Mouse (Mus musculus) midbrain, embryonic 15.5 days (tissue): ENCODE results near the gene Afap1l2. TPM values are rescaled to one million over a fixed set of nuclear protein-coding genes. Genes with fewer than 3 reads are reported as not detected.

Experiments used
- ATAC-seq: fragments of 200-750 bp; cut with Nextera tagmentation; replicated peaks from 2 replicates; pipeline ENCODE4 v1.8.0; 2017; ENCODE audit warnings: moderate TSS enrichment
- H3K27ac ChIP-seq: fragments of 300-500 bp; sonication (generic); 2 replicates; pipeline ENCODE4 v1.5.1; 2015; ENCODE audit warnings: mild to moderate bottlenecking, inconsistent platforms
- H3K27me3 ChIP-seq: fragments of 300-500 bp; sonication (generic); replicated peaks from 2 replicates; pipeline ENCODE4 v1.6.1; 2015; ENCODE audit warnings: inconsistent platforms
- H3K36me3 ChIP-seq: fragments of 300-500 bp; sonication (generic); replicated peaks from 2 replicates; pipeline ENCODE4 v1.6.1; 2015; ENCODE audit warnings: inconsistent platforms
- H3K4me1 ChIP-seq: fragments of 300-500 bp; sonication (generic); 2 replicates; pipeline ENCODE4 v1.6.1; 2015; ENCODE audit warnings: inconsistent platforms
- H3K4me2 ChIP-seq: fragments of 300-500 bp; sonication (generic); 2 replicates; pipeline ENCODE4 v1.6.1; 2015; ENCODE audit warnings: inconsistent platforms, mild to moderate bottlenecking, moderate library complexity
- H3K4me3 ChIP-seq: fragments of 300-500 bp; sonication (generic); 2 replicates; pipeline ENCODE4 v1.5.1; 2015; ENCODE audit warnings: mild to moderate bottlenecking, inconsistent platforms
- H3K9ac ChIP-seq: fragments of 300-500 bp; sonication (generic); 2 replicates; pipeline ENCODE4 v1.6.1; 2015; ENCODE audit warnings: mild to moderate bottlenecking, inconsistent platforms
- H3K9me3 ChIP-seq: fragments of 300-500 bp; sonication (generic); 2 replicates; pipeline ENCODE4 v1.6.1; 2016; ENCODE audit warnings: inconsistent platforms
- WGBS: fragments of 180-500 bp; shearing (Covaris S2); methylation state at CpG from one replicate; pipeline ENCODE4 v1.1.7; 2015; ENCODE audit warnings: mixed read lengths; 5-methylcytosine and 5-hydroxymethylcytosine counted together
- polyA plus RNA-seq: library from polyadenylated mRNA; unstranded; fragments of >200 nt; fragmentation: Nextera tagmentation; extraction: Ambion mirVana; gene quantifications from 2 replicates; pipeline ENCODE4 v1.2.1, GENCODE M21; 2015

The Afap1l2 gene
- polyA plus RNA-seq, 1 experiment from 2014 or later, result 9.6 TPM

GRCm38 (mm10) chr19:57003460-57003810 lies 4.6 kb downstream of the Afap1l2 start:
- no peak overlapping the region for H3K27ac ChIP-seq
- WGBS, result 42% methylated on average over 7 of the region's 7 CpGs
- no peak for ATAC-seq
- H3K4me1 ChIP-seq, result peaks cover 19% of the 10 kb centered on the region
- no peaks in the 10 kb centered on the region for H3K36me3 ChIP-seq
- no peak overlapping the region for H3K9ac ChIP-seq
- no peak overlapping the region for H3K4me3 ChIP-seq
- no peaks in the 10 kb centered on the region for H3K9me3 ChIP-seq
- H3K27me3 ChIP-seq, result peaks cover 13% of the 10 kb centered on the region
- peak overlapping the region; percentile 1; the same call in 1 of the 2 replicates for H3K4me2 ChIP-seq

GRCm38 (mm10) chr19:57002741-57003459 lies 5.1 kb downstream of the Afap1l2 start:
- Histone ChIP-seq H3K27ac (no peak overlapping the region), H3K27me3 (peaks cover 8% of the 10 kb centered on the region), H3K9me3 (no peaks in the 10 kb centered on the region), H3K4me1 (peaks cover 14% of the 10 kb centered on the region), H3K4me2 (peak overlapping the region; percentile 1; the same call in 1 of the 2 replicates), H3K4me3 (no peak overlapping the region), H3K36me3 (no peaks in the 10 kb centered on the region), H3K9ac (no peak overlapping the region)
- ATAC-seq, result no peak
- WGBS, result 78% methylated on average over 12 of the region's 12 CpGs

- H3K9me3 ChIP-seq, result no peaks in the 10 kb centered on the region
- no peak overlapping the region for H3K27ac ChIP-seq
- H3K4me1 ChIP-seq, result peaks cover 13% of the 10 kb centered on the region; the same call in 1 of the 2 replicates
- no peak for ATAC-seq
- 85% methylated on average over 4 of the region's 4 CpGs for WGBS
- no peak overlapping the region for H3K4me2 ChIP-seq
- no peaks in the 10 kb centered on the region for H3K36me3 ChIP-seq
- no peak overlapping the region for H3K9ac ChIP-seq
- no peaks in the 10 kb centered on the region for H3K27me3 ChIP-seq
- H3K4me3 ChIP-seq, result no peak overlapping the region
These were observed 6.1 kb downstream of the Afap1l2 start for GRCm38 (mm10) chr19:57001926-57002325.

GRCm38 (mm10) chr19:57000592-57000991 lies 7.4 kb downstream of the Afap1l2 start:
- 92% methylated on average over 5 of the region's 5 CpGs for WGBS
- H3K36me3 ChIP-seq, result no peaks in the 10 kb centered on the region
- ATAC-seq, result no peak

GRCm38 (mm10) chr19:56999781-57000180 lies 8.2 kb downstream of the Afap1l2 start:
- H3K27ac ChIP-seq, result no peak overlapping the region
- no peak for ATAC-seq
- no peak overlapping the region for H3K4me3 ChIP-seq

More at GRCm38 (mm10) chr19:57000592-57000991, 7.4 kb downstream of the Afap1l2 start:
- Histone ChIP-seq H3K9ac (no peak overlapping the region), H3K4me1 (peaks cover 15% of the 10 kb centered on the region; the same call in 1 of the 2 replicates), H3K27me3 (no peaks in the 10 kb centered on the region), H3K27ac (no peak overlapping the region), H3K4me2 (no peak overlapping the region), H3K9me3 (no peaks in the 10 kb centered on the region), H3K4me3 (no peak overlapping the region)

GRCm38 (mm10) chr19:56998910-56999309 lies 9.1 kb downstream of the Afap1l2 start:
- Histone ChIP-seq H3K27ac (peak overlapping the region; percentile 10; the same call in 1 of the 2 replicates), H3K4me1 (peaks cover 15% of the 10 kb centered on the region; the same call in 1 of the 2 replicates), H3K4me3 (no peak overlapping the region), H3K9me3 (no peaks in the 10 kb centered on the region), H3K4me2 (no peak overlapping the region), H3K27me3 (no peaks in the 10 kb centered on the region), H3K9ac (no peak overlapping the region), H3K36me3 (no peaks in the 10 kb centered on the region)
- WGBS, result 72% methylated on average over 2 of the region's 2 CpGs
- no peak for ATAC-seq

More at GRCm38 (mm10) chr19:56999781-57000180, 8.2 kb downstream of the Afap1l2 start:
- Histone ChIP-seq H3K9ac (no peak overlapping the region), H3K4me2 (no peak overlapping the region), H3K36me3 (no peaks in the 10 kb centered on the region), H3K4me1 (peaks cover 15% of the 10 kb centered on the region; the same call in 1 of the 2 replicates), H3K27me3 (no peaks in the 10 kb centered on the region), H3K9me3 (no peaks in the 10 kb centered on the region)
- WGBS, result 84% methylated on average over 2 of the region's 2 CpGs

- no peak overlapping the region for H3K4me3 ChIP-seq
- ATAC-seq, result no peak
- no peaks in the 10 kb centered on the region for H3K9me3 ChIP-seq
- peaks cover 11% of the 10 kb centered on the region; the same call in 1 of the 2 replicates for H3K4me1 ChIP-seq
- WGBS, result 89% methylated on average over 4 of the region's 4 CpGs
- H3K4me2 ChIP-seq, result no peak overlapping the region
- no peaks in the 10 kb centered on the region for H3K27me3 ChIP-seq
- no peaks in the 10 kb centered on the region for H3K36me3 ChIP-seq
- no peak overlapping the region for H3K27ac ChIP-seq
- no peak overlapping the region for H3K9ac ChIP-seq
These were observed 9.7 kb downstream of the Afap1l2 start for GRCm38 (mm10) chr19:56998331-56998730.

GRCm38 (mm10) chr19:56997164-56997599 lies 10.8 kb downstream of the Afap1l2 start:
- 3% methylated on average over 10 of the region's 10 CpGs for WGBS
- no peak overlapping the region for H3K27ac ChIP-seq

GRCm38 (mm10) chr19:56995441-56995840 lies 12.6 kb downstream of the Afap1l2 start:
- Histone ChIP-seq H3K36me3 (no peaks in the 10 kb centered on the region), H3K4me2 (no peak overlapping the region), H3K27me3 (no peaks in the 10 kb centered on the region), H3K4me3 (no peak overlapping the region), H3K9me3 (no peaks in the 10 kb centered on the region), H3K9ac (no peak overlapping the region), H3K4me1 (peaks cover 16% of the 10 kb centered on the region), H3K27ac (no peak overlapping the region)
- whole genome bisulfite sequencing, result 90% methylated on average over 4 of the region's 4 CpGs
- no peak for ATAC-seq

More at GRCm38 (mm10) chr19:56997164-56997599, 10.8 kb downstream of the Afap1l2 start:
- Histone ChIP-seq H3K9ac (no peak overlapping the region), H3K9me3 (no peaks in the 10 kb centered on the region), H3K4me3 (no peak overlapping the region), H3K4me2 (peak overlapping the region; percentile 38), H3K27me3 (no peaks in the 10 kb centered on the region), H3K4me1 (peaks cover 9% of the 10 kb centered on the region; the same call in 1 of the 2 replicates), H3K36me3 (no peaks in the 10 kb centered on the region)
- peak; percentile 78 for ATAC-seq

GRCm38 (mm10) chr19:56994653-56995052 lies 13.4 kb downstream of the Afap1l2 start:
- no peak for ATAC-seq
- Histone ChIP-seq H3K4me2 (no peak overlapping the region), H3K36me3 (no peaks in the 10 kb centered on the region), H3K4me3 (no peak overlapping the region), H3K27ac (no peak overlapping the region), H3K4me1 (peaks cover 23% of the 10 kb centered on the region), H3K9me3 (no peaks in the 10 kb centered on the region), H3K9ac (no peak overlapping the region), H3K27me3 (no peaks in the 10 kb centered on the region)
- WGBS, result 68% methylated on average over 4 of the region's 4 CpGs

GRCm38 (mm10) chr19:56993763-56994162 lies 14.3 kb downstream of the Afap1l2 start:
- peaks cover 24% of the 10 kb centered on the region for H3K4me1 ChIP-seq
- no peak overlapping the region for H3K4me3 ChIP-seq
- no peaks in the 10 kb centered on the region for H3K36me3 ChIP-seq
- H3K27me3 ChIP-seq, result no peaks in the 10 kb centered on the region
- H3K9ac ChIP-seq, result no peak overlapping the region
- H3K27ac ChIP-seq, result no peak overlapping the region
- H3K9me3 ChIP-seq, result no peaks in the 10 kb centered on the region
- ATAC-seq, result no peak
- no peak overlapping the region for H3K4me2 ChIP-seq
- 77% methylated on average over 4 of the region's 4 CpGs for WGBS

GRCm38 (mm10) chr19:56992978-56993545 lies 15.0 kb downstream of the Afap1l2 start:
- Histone ChIP-seq H3K9ac (no peak overlapping the region), H3K4me3 (no peak overlapping the region), H3K27ac (no peak overlapping the region), H3K27me3 (no peaks in the 10 kb centered on the region), H3K9me3 (no peaks in the 10 kb centered on the region), H3K36me3 (no peaks in the 10 kb centered on the region), H3K4me1 (peaks cover 24% of the 10 kb centered on the region), H3K4me2 (no peak overlapping the region)
- ATAC-seq, result no peak
- WGBS, result 69% methylated on average over 8 of the region's 8 CpGs
